Mouse (Mus musculus): ENCODE data around the gene Sdk1.

The Sdk1 gene

DNA sequence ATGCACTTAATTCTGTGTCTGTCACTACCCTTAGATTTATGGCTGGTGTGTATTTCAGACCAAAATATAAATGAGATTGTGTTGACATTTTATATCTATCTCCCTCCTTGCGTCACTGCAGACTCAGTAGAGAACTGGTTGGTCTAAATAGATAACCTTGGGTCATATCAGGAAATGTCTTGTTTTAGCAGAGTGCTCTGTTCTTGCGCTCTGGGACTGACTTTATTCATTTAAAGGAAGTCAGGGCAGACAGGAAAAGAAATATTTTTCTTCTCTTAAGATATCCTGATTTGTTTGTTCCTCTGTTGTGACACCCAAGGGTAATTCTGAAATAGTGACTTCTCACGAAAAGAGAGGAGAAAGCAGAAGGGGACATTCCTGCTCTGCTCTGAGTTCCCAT lies 669.2 kb downstream of the Sdk1 start:
- DNase-seq, result peak; percentile 41

DNA sequence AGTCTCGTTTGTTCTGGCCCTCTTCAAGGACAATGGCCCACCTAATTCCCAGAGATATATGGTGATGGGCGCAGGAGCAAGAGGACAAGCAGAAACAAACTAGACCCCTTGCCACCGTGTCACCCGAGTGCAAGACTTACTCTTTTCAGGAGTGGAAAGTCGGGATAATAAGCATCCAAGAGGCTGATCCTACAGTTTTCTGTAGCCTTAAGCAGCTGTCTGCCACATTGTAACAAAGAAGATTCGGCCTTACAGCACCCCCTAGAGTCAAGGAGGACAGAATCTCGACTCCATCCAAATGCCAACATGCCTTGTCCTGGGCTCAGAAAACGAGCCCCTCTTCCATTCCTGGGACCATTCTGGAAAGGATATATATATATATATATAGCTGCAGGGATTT lies 669.6 kb downstream of the Sdk1 start:
- DNase-seq, result peak; percentile 39

DNA sequence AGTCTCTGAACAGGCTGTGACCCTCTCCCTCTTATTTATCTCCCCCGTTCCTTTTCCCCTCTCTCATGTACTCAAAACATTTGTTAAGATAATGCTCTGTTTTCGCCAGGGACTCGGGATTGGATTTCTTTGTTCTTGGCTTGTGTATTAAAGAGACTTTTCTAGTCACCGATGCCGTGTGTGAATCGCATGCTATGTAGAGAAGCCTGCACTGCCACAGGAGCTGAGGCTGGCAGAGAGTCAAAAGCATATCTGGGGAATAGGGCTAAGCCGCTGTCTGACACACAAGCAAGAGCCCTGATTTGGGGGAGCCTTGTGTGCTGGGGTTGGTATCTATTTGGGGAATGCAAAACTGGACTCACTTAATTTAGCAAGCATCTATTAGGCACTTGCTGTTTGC lies 671.6 kb downstream of the Sdk1 start:
- no peak for DNase-seq

DNA sequence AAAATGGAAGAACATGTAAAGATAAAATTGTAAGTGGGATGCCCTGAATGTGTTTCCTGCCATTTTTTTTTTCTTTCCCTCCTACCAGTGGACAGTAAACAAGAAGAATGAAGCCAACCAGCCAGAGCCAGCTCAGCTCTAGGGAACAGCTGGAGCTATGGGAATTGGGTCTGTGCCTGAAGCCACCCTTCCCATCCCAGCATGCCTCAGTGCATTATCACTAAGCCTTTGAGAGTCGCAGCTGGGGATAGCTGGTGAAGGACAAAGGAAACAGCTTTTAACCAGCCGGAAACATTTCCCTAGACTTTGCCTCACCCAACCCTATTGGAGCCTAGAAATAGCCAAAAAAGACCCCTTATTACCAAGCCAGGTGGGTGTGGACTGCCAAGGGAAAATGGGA lies 675.7 kb downstream of the Sdk1 start:
- DNase-seq, result peak; percentile 9

DNA sequence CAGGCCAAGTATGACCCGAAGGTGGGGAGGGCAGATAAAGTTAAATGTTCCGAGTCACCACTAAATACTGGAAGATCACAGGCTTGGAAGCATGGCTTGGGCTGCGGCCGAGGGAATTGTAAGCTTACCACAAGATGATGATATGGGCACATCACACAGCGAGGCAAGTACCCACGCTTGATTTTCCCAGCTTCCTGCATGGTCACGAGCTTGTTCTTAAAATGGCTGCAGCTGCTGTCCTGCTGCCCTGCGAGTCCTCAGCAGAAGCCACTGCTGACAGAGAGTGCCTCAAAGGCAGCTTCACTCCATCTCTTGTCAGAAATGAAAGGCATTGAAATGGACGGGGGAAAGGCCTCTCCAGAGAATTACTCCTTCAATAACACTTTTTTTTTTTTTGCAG lies 697.7 kb downstream of the Sdk1 start:
- no peak for DNase-seq

DNA sequence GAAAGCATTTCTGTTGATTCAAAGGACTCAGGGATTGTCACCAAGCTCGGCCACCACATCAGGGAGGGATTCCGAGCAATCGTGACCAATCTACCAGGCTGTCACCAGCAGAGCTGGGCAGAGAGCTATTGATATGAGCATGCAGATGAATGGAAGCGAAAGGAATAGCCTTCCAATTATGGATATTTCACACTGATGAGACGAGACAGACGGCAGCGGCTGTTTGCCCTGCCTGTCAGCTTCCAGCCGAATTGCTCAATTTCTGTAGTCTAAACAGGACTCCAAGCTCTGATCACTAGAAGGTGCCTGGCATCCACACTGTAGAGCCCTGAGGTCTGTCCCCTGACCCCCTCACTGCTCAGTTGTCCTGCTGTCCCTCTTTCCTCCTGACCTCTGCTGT lies 699.3 kb downstream of the Sdk1 start:
- no peak for DNase-seq

DNA sequence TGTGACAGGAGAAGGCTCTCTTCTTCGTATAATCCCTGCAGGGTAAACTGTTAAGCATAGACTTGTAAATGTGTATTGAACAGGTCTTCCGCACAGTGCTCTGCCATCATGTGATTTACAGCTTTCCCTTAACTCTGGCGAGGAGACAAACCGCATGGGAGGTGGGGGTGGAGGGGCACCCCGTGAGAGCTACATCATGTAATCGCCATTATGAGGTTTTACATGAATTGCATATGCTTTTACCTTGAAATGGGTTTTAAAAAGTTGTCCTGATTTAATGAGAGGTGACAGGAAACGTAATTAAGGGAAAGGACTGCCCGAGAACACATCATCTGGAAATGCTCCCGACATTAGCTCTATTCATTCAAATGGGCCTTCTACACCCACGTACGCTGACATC lies 709.5 kb downstream of the Sdk1 start:
- DNase-seq, result no peak

DNA sequence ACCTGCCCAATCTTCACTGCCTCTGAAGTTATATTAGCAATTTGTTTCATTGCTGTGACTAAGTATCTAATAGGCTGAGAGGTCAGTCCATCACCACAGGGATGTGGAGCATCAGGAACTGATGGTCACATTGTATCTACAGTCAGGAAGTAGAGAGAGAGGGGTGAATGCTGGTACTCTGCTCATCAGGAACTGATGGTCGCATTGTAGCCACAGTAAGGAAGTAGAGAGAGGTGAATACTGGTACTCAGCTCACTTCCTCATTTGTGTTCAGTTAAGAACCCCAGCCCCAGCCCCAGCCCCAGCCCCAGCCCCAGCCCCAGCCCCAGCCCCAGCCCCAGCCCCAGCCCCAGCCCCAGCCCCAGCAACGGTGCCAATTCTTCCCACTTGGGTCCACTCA lies 711.0 kb downstream of the Sdk1 start:
- no peak for DNase-seq

DNA sequence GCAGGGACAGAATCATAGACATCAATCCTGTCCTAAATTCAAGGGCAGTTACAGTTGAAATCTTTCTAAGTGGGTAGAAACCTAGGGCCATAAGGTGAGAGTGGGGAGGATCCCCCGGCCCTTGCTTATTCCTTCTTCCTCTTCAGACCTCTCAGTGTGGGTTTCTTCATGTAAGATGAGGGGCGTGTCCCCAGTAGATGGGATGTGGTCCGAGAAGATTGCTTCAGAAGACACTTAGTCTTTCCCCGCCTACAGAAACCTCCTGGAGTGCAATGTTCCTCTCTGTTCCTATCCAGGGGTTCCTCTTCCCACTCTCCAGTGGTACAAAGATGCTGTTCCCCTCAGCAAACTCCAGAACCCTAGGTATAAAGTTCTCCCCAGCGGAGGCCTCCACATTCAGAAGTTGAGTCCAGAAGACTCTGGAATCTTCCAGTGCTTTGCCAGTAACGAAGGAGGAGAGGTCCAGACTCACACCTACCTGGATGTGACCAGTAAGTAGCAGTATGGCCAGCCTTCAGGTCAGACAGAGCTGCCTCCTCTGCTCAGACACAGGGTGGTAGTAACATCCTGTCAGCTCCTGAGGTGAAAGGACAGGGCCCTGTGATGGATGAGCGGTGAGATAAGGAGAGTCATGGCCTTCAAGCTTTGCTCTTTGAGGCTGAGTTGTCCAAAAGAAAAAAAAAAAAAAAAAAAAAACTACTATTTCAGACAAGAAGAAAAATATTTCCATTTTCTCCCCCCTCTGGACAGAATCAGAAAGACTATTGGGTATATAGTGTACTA lies 711.6 kb downstream of the Sdk1 start:
- DNase-seq, result no peak

DNA sequence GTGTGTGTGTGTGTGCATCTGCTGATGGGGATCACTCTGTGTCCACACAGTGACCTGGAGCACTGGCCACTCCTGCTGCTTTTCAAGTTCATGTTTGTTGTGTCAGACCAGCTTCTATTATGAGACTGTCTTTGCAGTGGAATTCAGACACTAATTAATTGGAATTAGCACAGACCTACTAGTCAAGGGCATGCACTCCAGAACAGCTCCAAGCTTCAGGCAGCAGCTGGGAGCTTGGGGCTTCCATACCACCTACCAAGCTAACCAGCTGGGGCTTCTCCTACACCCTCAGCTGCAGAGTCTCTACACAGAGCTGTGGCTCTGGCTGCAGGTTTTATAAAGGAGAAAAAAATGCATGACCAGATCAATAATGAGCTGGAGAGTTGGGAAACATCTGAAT lies 729.8 kb downstream of the Sdk1 start:
- no peak for DNase-seq

DNA sequence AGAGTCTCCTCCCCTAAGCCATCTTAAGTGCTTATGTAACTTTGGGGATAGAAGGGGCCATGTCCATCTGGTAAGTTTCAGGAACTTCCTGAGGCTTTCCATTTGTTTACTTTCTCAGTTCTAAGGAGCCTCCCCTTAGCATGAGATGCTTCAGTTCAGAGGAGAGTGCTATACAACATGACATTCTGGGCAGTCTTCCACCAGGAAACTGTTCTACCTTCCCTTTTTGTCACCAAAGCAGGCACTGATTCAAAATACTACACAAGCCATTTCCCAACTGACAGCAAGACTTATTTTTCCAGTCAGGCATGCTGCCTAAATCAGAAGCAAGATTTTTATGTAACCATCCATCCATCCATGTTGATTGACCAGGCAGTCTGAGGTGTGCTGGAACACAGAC lies 738.2 kb downstream of the Sdk1 start:
- no peak for DNase-seq

DNA sequence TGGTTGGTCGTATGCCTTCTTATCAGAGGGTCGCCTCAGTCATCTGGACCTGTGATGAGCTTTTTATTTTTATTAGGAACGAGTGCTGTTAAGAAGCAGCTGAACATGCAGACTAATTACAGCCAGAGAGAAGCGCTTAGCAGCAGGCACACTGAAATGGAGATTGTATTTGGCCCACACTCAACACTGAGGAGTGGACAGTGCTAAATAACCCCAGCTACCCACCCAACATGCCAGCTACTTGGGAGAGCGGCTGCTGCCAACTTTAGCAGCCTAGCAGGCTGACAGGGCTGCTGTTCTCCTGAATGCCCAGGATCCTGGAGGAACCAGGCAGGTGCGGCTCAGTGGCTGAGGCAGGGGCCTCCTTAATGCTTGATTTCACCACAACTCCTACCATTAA lies 739.5 kb downstream of the Sdk1 start:
- DNase-seq, result no peak

DNA sequence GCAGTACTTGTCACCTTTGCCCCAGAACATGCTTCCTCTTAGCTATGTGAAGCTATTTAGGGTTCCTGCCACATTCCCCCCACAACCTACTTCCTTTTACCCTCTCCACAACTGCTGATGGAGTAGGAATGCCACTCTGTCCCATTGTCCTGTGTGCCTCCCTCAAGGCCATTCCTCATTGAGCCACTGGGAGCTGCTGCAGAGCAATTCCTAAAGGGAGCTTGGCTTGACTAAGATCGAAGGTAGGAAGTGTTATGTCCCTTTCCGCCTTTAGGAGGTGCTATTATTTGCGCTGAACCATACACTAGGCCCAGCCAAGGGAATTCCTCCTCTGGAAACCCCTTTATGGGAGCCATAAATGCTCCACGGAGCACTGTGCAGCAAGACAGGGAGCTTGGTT lies 743.0 kb downstream of the Sdk1 start:
- no peak for DNase-seq

DNA sequence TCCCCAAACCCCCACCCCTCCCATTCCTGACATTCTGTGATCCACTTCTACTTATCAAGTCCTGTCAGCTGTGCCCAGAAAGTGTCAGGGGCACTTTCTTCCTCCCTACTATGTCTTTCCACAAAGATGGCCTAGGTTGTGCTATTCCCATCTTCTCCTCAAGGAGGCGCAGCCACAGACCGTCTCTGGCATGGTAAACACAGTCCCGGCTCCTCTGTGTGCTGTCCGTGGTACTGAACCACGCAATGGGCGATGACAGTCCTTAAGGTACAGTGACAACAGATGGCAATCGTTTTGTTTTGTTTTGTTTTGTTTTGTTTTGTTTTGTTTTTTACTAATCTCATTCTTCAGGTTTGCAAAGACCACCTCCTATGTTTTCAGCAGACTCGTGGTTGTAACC lies 743.7 kb downstream of the Sdk1 start:
- peak; percentile 67 for DNase-seq

DNA sequence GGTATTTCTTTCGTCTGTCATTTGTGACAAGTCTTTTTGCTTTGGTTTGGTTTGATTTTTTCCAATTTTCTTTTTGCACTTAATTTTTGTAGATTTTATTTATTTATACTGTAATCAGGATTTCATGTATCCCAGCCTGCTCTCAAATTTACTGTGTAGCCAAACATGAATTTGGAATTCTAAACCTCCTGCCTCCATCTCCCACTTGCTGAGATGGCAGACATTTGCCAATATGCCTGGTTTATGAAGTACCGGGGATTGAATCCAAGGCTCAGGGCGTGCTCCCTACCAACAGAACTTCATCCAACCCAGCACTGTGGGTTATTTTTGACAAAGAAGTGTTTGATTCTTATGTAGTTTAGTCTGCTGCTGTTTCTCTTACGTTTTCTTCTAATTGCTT lies 744.3 kb downstream of the Sdk1 start:
- no peak for DNase-seq

DNA sequence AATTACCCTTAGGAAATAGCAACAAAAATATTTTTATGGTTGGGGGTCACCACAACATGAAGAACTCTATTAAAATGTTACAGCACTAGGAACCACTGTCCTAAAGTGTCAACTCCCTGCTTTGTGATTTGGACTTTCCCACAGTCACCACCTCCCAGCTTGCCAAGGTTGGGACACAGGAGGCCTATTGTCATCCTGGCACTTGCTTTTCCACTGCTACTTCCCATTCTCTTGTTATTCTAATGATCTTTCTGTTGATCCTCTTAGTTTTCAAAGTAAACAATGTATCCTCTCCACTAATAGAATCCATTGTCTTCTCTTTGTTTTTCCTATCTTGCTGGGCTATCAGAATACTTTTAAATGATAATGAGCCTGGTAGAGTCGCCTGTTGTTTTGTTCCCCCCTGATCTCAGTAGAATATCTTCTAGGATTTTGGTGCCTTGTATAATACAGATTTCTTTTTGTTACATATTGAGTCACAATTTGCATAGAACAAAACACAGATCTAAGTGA lies 746.1 kb downstream of the Sdk1 start:
- DNase-seq, result no peak

DNA sequence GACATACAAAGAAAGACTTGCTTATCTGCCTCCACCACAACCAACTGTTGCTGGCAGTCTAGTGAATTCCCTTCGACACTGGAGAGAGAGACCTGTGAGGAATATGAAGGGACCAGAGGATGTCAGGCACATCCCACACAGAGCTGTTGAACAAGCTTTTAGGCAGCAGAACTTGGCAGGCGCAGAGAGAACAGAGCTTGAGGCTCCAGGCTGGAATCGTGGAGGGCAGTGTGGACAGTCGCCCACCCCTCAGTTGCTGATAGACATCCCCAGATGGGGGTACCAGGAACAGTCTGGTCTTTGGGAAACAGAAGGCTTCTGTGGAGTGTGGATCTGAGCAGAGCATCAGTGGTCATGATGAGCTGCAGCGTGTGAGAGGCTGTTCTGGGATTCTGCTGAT lies 747.4 kb downstream of the Sdk1 start:
- no peak for DNase-seq

DNA sequence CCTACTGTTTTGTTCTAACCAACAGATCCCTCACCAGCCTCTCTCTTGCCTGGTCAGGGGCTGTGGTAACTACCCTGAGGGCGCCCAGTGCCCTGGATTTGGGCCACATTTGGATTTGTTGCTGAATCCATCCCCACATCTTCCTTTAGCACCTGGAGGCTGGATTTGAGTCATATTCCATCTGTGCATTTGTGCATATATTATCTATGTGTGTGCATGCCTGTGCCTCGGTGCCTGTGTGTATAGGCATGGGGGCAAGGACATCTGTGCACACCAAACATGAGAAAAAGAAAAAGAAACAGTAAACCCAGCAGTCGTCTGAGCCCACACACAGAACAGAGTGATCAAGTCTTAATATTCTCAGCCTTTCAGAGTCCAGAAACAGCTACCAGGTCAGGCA lies 752.9 kb downstream of the Sdk1 start:
- DNase-seq, result no peak

DNA sequence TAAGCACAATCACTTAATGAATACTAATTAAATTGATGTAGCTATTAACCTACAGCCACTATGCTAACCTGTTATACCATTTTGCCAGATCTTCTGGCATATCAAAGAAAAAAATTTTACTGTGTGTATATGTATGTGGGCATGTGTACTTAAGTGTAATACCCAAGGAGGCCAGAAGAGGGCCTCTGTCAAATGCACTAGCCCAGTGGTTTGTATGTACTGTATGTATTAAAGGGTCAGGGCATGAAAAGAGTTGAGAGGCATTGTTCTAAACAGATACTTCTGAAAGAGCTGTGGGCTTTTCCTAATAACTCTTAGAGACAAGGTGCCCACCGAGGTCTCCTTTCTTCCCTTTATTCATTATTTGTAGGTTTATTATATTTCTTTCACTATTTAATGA lies 759.0 kb downstream of the Sdk1 start:
- no peak for DNase-seq

DNA sequence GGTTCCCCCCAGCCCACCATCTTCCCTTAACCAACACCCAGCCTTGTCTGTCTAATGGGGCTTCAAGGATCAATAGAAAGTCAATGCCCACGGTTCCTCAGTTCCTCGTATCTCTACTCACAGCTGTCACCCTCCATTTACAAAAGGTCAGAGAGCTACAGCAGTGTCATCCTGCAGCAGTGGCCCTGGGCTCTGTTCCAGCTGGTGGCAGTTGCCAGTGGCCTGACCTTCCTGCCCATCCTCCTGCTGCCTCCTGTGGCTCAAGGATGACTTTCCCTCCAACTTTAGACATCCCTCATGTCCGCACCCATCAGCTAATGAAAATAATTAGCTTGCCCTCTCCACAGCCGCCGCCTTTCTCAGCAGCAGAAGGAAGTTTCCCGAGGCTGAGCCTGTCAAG lies 759.8 kb downstream of the Sdk1 start:
- DNase-seq, result no peak

DNA sequence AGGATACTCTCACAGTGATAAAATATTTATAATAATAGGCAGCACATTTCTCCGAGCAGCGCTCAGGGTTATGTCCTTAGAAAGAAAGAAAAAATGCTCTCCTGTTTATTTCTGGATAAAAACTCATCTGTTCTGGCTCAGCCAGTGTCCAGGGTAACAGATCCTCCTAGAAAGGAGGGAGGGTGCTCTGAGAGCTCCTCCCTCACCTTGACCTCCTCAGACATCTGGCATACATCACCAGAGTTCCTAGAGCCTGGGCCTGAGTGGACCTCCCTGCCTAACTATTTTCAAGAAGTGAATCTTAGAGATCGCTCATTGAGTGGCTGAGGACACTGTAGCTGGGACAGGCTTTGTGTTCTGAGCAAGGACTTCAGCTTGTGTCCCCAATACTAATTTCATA lies 760.7 kb downstream of the Sdk1 start:
- no peak for DNase-seq

DNA sequence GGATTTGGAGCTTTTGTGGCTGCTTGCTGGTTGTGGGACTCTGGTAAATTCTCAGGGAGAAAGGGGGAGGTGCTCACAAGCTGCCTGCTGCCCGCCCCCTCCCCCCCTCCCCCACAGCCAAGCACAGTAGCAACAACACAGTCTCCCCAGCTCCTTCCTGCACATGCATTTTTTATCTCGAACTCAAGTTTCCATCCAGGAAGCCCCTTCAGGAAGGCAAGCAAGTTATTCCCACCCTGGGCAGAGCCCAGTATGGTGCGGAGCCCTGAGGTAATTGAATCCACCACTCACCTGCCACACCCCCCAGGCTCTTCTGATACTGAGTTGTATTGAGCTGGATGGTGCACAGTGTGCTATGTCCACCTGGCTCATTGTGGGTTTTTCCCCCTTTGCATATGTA lies 768.9 kb downstream of the Sdk1 start:
- no peak for DNase-seq

DNA sequence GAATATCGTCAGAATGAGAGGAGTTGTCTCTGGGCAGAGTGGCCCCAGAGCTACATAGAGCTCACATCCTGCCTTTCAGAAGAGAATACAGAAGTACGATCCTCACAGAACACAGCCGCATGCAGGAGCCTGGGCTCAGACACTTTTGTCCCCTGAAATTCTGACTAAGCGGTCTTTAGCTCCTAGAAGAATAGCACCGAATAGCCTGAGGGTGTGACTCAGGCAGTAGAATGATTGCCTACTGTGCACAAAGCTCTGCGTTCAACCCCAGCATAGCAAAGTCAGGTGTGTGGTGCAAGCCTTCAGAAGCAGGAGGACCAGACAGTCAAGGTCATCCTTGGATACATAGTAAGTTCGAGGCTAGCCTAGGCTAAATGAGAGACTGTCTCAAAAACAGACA lies 775.7 kb downstream of the Sdk1 start:
- DNase-seq, result no peak

DNA sequence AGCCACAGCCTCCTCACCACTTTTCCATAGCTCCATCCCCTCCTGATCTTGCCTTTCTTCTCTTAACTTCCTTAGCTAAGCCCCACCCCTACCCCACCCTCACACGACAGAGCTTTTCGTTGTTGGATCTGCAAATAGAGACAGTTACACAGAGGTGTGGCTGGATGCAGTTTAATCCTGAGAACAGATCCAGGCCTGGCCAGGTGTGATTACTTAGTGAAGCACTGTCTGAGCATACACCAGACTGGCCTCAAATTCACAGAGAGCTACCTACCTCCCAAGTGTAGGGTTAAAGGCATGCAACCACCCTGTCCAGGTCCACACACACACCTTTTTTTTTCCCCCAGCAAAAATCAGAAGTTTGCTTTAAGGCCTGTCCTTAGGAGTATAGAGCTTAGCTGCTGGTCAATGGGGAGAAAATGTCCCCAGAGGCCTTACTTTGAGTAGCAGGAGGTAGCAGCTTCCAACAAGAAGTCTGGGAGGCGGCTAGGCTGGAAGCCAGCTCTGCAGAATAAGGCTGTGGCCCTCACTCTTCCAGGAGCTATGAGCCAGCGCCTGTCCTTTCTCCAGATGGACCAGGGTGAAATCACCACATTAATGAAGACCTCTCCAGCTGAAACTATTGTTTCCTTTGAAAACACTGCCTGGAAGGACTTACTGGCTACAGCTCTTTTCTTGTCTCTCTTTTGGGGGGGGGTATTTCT lies 781.7 kb downstream of the Sdk1 start:
- DNase-seq, result no peak

DNA sequence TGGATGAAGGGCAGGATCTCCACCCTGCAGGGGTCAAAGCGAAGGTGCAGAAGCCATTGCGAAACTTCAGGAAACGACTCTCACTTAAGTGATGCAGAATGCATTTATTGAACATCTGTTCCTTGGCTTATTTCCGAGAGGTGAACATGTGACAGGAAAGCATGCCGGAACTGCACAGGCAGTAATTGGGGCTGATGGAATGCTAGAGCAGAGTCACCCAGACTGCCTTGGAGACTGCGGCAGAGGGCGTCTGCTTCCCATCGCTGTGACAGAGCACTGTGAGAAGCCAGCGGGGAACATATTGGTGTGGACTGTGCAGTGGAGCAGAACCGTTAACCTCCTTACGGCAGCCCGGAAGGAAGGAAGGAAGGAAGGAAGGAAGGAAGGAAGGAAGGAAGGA lies 783.2 kb downstream of the Sdk1 start:
- peak; percentile 19 for DNase-seq

Data from kidney, adult 9 months (tissue).